Mouse (Mus musculus) thymus, adult 2 months (tissue): ENCODE data around the gene Hsf2. TPM values are rescaled to one million over a fixed set of nuclear protein-coding genes. Genes with fewer than 3 reads are reported as not detected.

ENCODE experiments used
- DNase-seq: peaks from one replicate; pipeline ENCODE4 v3.0.0; 2021
- H3K27ac ChIP-seq: fragments of 200-500 bp; 2 replicates; pipeline ENCODE4 v1.5.1; 2012; ENCODE audit warnings: low read length, control low read depth; ENCODE audit not compliant: control insufficient read depth, insufficient read depth
- H3K27me3 ChIP-seq: fragments of 200-500 bp; 2 replicates; pipeline ENCODE4 v1.6.1; 2012; ENCODE audit warnings: mild to moderate bottlenecking, low read length, moderate library complexity, mixed read lengths; ENCODE audit not compliant: control insufficient read depth, insufficient read depth
- H3K36me3 ChIP-seq: fragments of 200-500 bp; 2 replicates; pipeline ENCODE4 v1.6.1; 2012; ENCODE audit warnings: mild to moderate bottlenecking, low read length, moderate library complexity; ENCODE audit not compliant: control insufficient read depth, insufficient read depth
- H3K4me1 ChIP-seq: fragments of 200-500 bp; replicated peaks from 2 replicates; pipeline ENCODE4 v1.6.1; 2012; ENCODE audit warnings: low read length; ENCODE audit not compliant: control insufficient read depth, insufficient read depth
- H3K4me3 ChIP-seq: fragments of 200-500 bp; 2 replicates; pipeline ENCODE4 v1.5.1; 2012; ENCODE audit warnings: mild to moderate bottlenecking, low read length, control low read depth, moderate library complexity; ENCODE audit not compliant: control insufficient read depth, insufficient read depth
- CTCF ChIP-seq: fragments of 200-500 bp; IDR thresholded peaks from 2 replicates; pipeline ENCODE4 v1.5.1; 2012; ENCODE audit warnings: mild to moderate bottlenecking, control low read depth, low read length, moderate library complexity, borderline replicate concordance; ENCODE audit not compliant: control insufficient read depth, poor library complexity, insufficient read depth; ENCODE audit errors: extremely low read depth
- POLR2A ChIP-seq: fragments of 200-500 bp; IDR thresholded peaks from 2 replicates; pipeline ENCODE4 v1.6.1; 2012; ENCODE audit warnings: mild to moderate bottlenecking, low read length, control low read depth, moderate library complexity; ENCODE audit not compliant: control insufficient read depth, poor library complexity, insufficient read depth; ENCODE audit errors: extremely low read depth
- WGBS: fragments of 180-500 bp; shearing (Covaris S2); methylation state at CpG from one replicate; pipeline ENCODE4 v1.1.7; 2018; 5-methylcytosine and 5-hydroxymethylcytosine counted together
- polyA plus RNA-seq: library from polyadenylated mRNA; depleted of rRNA; stranded (reverse); fragments of >200 nt; gene quantifications from 2 replicates; pipeline ENCODE4 v1.2.3, GENCODE M21; 2012

The Hsf2 gene
- polyA plus RNA-seq, 1 experiment: 7.0 TPM

- Histone ChIP-seq H3K36me3 (no peaks in the 10 kb centered on the region), H3K4me3 (peak overlapping the region; percentile 92), H3K27me3 (no peaks in the 10 kb centered on the region), H3K27ac (no peak overlapping the region; the same call in 1 of the 2 replicates), H3K4me1 (0 out of 2 replicates have a peak, but pooled peaks cover 2% of the 10 kb centered on the region)
- no peak for TF ChIP-seq POLR2A
- no peak for TF ChIP-seq CTCF
- under 1% methylated on average over 65 of the region's 65 CpGs for WGBS
- DNase-seq: no peak
Measured at GRCm38 (mm10) chr10:57486542-57487071, 422 bp downstream of the Hsf2 start.

- Histone ChIP-seq H3K27me3 (no peaks in the 10 kb centered on the region), H3K27ac (no peak overlapping the region), H3K4me1 (0 out of 2 replicates have a peak, but pooled peaks cover 2% of the 10 kb centered on the region), H3K36me3 (no peaks in the 10 kb centered on the region), H3K4me3 (no peak overlapping the region)
- no peak for DNase-seq
- 5% methylated on average over 8 of the region's 8 CpGs for WGBS
- TF ChIP-seq POLR2A: no peak
- TF ChIP-seq CTCF: no peak
Measured at GRCm38 (mm10) chr10:57487201-57487600, 1.0 kb downstream of the Hsf2 start.

GRCm38 (mm10) chr10:57488591-57488990 is 2.4 kb downstream of the Hsf2 start:
- H3K36me3 ChIP-seq: no peaks in the 10 kb centered on the region
- no peak overlapping the region for H3K27ac ChIP-seq
- H3K4me1 ChIP-seq: 0 out of 2 replicates have a peak, but pooled peaks cover 2% of the 10 kb centered on the region
- no peak overlapping the region for H3K4me3 ChIP-seq
- TF ChIP-seq POLR2A (no peak), CTCF (no peak)
- no peak for DNase-seq
- no peaks in the 10 kb centered on the region for H3K27me3 ChIP-seq

GRCm38 (mm10) chr10:57492050-57492449 is 5.9 kb downstream of the Hsf2 start:
- no peaks in the 10 kb centered on the region for H3K36me3 ChIP-seq
- H3K4me1 ChIP-seq: no peaks in the 10 kb centered on the region
- no peaks in the 10 kb centered on the region for H3K27me3 ChIP-seq
- H3K4me3 ChIP-seq: no peak overlapping the region
- WGBS: 92% methylated on average over 2 of the region's 2 CpGs
- no peak for DNase-seq
- TF ChIP-seq CTCF (no peak), POLR2A (no peak)
- H3K27ac ChIP-seq: no peak overlapping the region

- Histone ChIP-seq H3K4me3 (no peak overlapping the region), H3K27me3 (no peaks in the 10 kb centered on the region), H3K27ac (no peak overlapping the region), H3K36me3 (0 out of 2 replicates have a peak, but pooled peaks cover 3% of the 10 kb centered on the region), H3K4me1 (no peaks in the 10 kb centered on the region)
- WGBS: 94% methylated on average over 9 of the region's 9 CpGs
- TF ChIP-seq POLR2A (no peak), CTCF (no peak)
- DNase-seq: no peak
Measured at GRCm38 (mm10) chr10:57499414-57500156, 13.4 kb downstream of the Hsf2 start.

GRCm38 (mm10) chr10:57514616-57515015 is 28.4 kb downstream of the Hsf2 start:
- Histone ChIP-seq H3K36me3 (peaks cover 48% of the 10 kb centered on the region), H3K27ac (no peak overlapping the region), H3K27me3 (no peaks in the 10 kb centered on the region), H3K4me3 (no peak overlapping the region), H3K4me1 (no peaks in the 10 kb centered on the region)
- TF ChIP-seq CTCF (no peak), POLR2A (no peak)
- no peak for DNase-seq
- 98% methylated on average over 2 of the region's 2 CpGs for WGBS

GRCm38 (mm10) chr10:57515278-57515677 is 29.1 kb downstream of the Hsf2 start:
- TF ChIP-seq CTCF: no peak
- no peak for DNase-seq
- Histone ChIP-seq H3K36me3 (peaks cover 52% of the 10 kb centered on the region), H3K4me3 (no peak overlapping the region), H3K27me3 (no peaks in the 10 kb centered on the region), H3K27ac (no peak overlapping the region), H3K4me1 (no peaks in the 10 kb centered on the region)
- 100% methylated on average over 1 of the region's 1 CpGs for WGBS
